Mouse (Mus musculus) megakaryocyte, embryonic 14.5 days (primary cell): ENCODE results near the gene Cbx7.

Source experiments
- FLI1 ChIP-seq: IDR thresholded peaks from 2 replicates; pipeline ENCODE4 v1.6.1; 2012; ENCODE audit warnings: low read length, inconsistent platforms, mixed read lengths
- GATA1 ChIP-seq: IDR thresholded peaks from 3 replicates; pipeline ENCODE4 v1.6.1; 2012; ENCODE audit warnings: mixed read lengths, low read length, inconsistent platforms, borderline replicate concordance

DNA sequence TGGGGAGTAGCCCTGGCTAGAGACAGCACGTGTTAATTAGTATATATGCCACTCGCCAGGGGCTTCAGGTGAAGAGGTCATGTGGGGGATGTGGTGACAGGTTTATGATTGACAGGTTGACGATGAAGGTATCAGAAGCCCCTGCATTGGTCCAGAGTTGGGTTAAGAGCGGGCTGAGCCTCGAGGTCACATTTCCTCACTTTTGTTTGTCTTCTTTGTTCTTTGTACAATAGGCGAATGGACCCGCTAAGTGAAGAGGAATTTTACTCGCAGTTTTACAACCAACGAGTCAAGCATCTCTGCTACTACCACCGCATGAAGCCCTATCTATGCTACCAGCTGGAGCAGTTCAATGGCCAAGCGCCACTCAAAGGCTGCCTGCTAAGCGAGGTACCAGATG is 65.7 kb downstream of the Cbx7 start:
- TF ChIP-seq GATA1: no peak
- no peak for TF ChIP-seq FLI1
